Mouse (Mus musculus): Measurements from ENCODE around the gene Arhgap36. TPM values are rescaled to one million over a fixed set of nuclear protein-coding genes. Genes with fewer than 3 reads are reported as not detected.

The Arhgap36 gene
- polyA plus RNA-seq, 1 experiment: not detected

GRCm38 (mm10) chrX:49493739-49494449, 30.1 kb downstream of the Arhgap36 start:
- 27% methylated on average over 45 of the region's 46 CpGs for WGBS
- Histone ChIP-seq H3K4me1 (ENCODE audit: control insufficient read depth, insufficient read depth, insufficient read length) (no peaks in the 10 kb centered on the region), H3K4me3 (ENCODE audit: extremely low read depth, insufficient read depth, insufficient read length) (no peak overlapping the region), H3K27ac (ENCODE audit: insufficient read depth, low read length) (no peak overlapping the region), H3K27me3 (ENCODE audit: control insufficient read depth, insufficient read depth, low read length) (no peaks in the 10 kb centered on the region; the same call in 1 of the 2 replicates), H3K36me3 (ENCODE audit: control insufficient read depth, insufficient read depth, low read length) (no peaks in the 10 kb centered on the region)
- no peak for TF ChIP-seq CTCF (IDR thresholded peaks at IDR 0.05; ENCODE audit: extremely low read depth, insufficient read depth, insufficient read length, insufficient replicate concordance)
- no peak for TF ChIP-seq POLR2A (IDR thresholded peaks at IDR 0.05; ENCODE audit: low read depth, low read length)
- no peak for DNase-seq (ENCODE audit: low read depth in 1 of 2, low spot score in 2 of 2)

Other genes with a start within 250 kb of the Arhgap36 start
- gene Enox2, start 175.7 kb upstream of the Arhgap36 start, polyA plus RNA-seq (2012; rRNA removed): 3.5 TPM in 2 replicates
- gene Olfr1320, start 208.4 kb downstream of the Arhgap36 start, polyA plus RNA-seq (2012; rRNA removed): not detected in 2 replicates